Mouse (Mus musculus): ENCODE measurements at regions not wholly inside any gene's neighbourhood (a gene's known extent, or its start where the extent isn't known, plus 50 kb on each side); places are given as distances from the start of the nearest gene placed in this dataset.
A peak's percentile ranks its signal among the peaks of the same experiment; 100 is the strongest.

GRCm38 (mm10) chr6:89000359-89000758, 98.3 kb downstream of the Tpra1 start:
- H3K36me3 ChIP-seq (ENCODE audit: control insufficient read depth, insufficient read depth), result no peaks in the 10 kb centered on the region
- H3K27me3 ChIP-seq (replicated peaks; ENCODE audit: control insufficient read depth, insufficient read depth, low read length), result no peaks in the 10 kb centered on the region
- H3K4me1 ChIP-seq (replicated peaks; ENCODE audit: control insufficient read depth, insufficient read depth, low read length), result no peaks in the 10 kb centered on the region
- no peaks in the 10 kb centered on the region for H3K9me3 ChIP-seq (ENCODE audit: control insufficient read depth)
- H3K4me3 ChIP-seq (ENCODE audit: low read depth, low read length), result no peak overlapping the region
- H3K4me2 ChIP-seq (replicated peaks; ENCODE audit: low read depth), result peak overlapping the region; percentile 35; the same call in 1 of the 2 replicates
- H3K9ac ChIP-seq (ENCODE audit: low read depth, low read length), result no peak overlapping the region
- WGBS, result 24% methylated on average over 14 of the region's 14 CpGs
- ATAC-seq, result no peak
- no peak overlapping the region for H3K27ac ChIP-seq (ENCODE audit: low read depth, low read length)
- TF ChIP-seq CTCF (IDR thresholded peaks at IDR 0.05; ENCODE audit: low read depth), result no peak

- no peak for TF ChIP-seq CTCF (IDR thresholded peaks at IDR 0.05; ENCODE audit: low read depth)
- Histone ChIP-seq H3K27ac (ENCODE audit: low read depth, low read length) (no peak overlapping the region), H3K4me1 (replicated peaks; ENCODE audit: control insufficient read depth, insufficient read depth, low read length) (no peaks in the 10 kb centered on the region)
Measured at GRCm38 (mm10) chr6:89003197-89003923, 101.3 kb downstream of the Tpra1 start.

GRCm38 (mm10) chr6:89005094-89005493, 103.0 kb downstream of the Tpra1 start:
- Histone ChIP-seq H3K9ac (ENCODE audit: low read depth, low read length) (no peak overlapping the region), H3K9me3 (ENCODE audit: control insufficient read depth) (no peaks in the 10 kb centered on the region), H3K4me1 (replicated peaks; ENCODE audit: control insufficient read depth, insufficient read depth, low read length) (no peaks in the 10 kb centered on the region), H3K4me3 (ENCODE audit: low read depth, low read length) (no peak overlapping the region), H3K27ac (ENCODE audit: low read depth, low read length) (no peak overlapping the region), H3K4me2 (replicated peaks; ENCODE audit: low read depth) (no peak overlapping the region), H3K36me3 (ENCODE audit: control insufficient read depth, insufficient read depth) (no peaks in the 10 kb centered on the region), H3K27me3 (replicated peaks; ENCODE audit: control insufficient read depth, insufficient read depth, low read length) (no peaks in the 10 kb centered on the region)
- WGBS, result 47% methylated on average over 4 of the region's 4 CpGs
- TF ChIP-seq CTCF (IDR thresholded peaks at IDR 0.05; ENCODE audit: low read depth), result peak; percentile 47
- ATAC-seq, result no peak

More at GRCm38 (mm10) chr6:89003197-89003923, 101.3 kb downstream of the Tpra1 start:
- Histone ChIP-seq H3K9me3 (ENCODE audit: control insufficient read depth) (no peaks in the 10 kb centered on the region), H3K9ac (ENCODE audit: low read depth, low read length) (no peak overlapping the region), H3K36me3 (ENCODE audit: control insufficient read depth, insufficient read depth) (no peaks in the 10 kb centered on the region), H3K4me2 (replicated peaks; ENCODE audit: low read depth) (no peak overlapping the region), H3K27me3 (replicated peaks; ENCODE audit: control insufficient read depth, insufficient read depth, low read length) (no peaks in the 10 kb centered on the region), H3K4me3 (ENCODE audit: low read depth, low read length) (no peak overlapping the region)
- ATAC-seq, result no peak
- 47% methylated on average over 6 of the region's 6 CpGs for WGBS

GRCm38 (mm10) chr6:89006997-89007396, 104.9 kb downstream of the Tpra1 start:
- 53% methylated on average over 17 of the region's 17 CpGs for WGBS
- Histone ChIP-seq H3K4me3 (ENCODE audit: low read depth, low read length) (no peak overlapping the region), H3K36me3 (ENCODE audit: control insufficient read depth, insufficient read depth) (no peaks in the 10 kb centered on the region)

GRCm38 (mm10) chr6:89007516-89007915, 105.5 kb downstream of the Tpra1 start:
- no peaks in the 10 kb centered on the region for H3K27me3 ChIP-seq (replicated peaks; ENCODE audit: control insufficient read depth, insufficient read depth, low read length)
- ATAC-seq, result no peak
- no peaks in the 10 kb centered on the region for H3K4me1 ChIP-seq (replicated peaks; ENCODE audit: control insufficient read depth, insufficient read depth, low read length)
- H3K4me2 ChIP-seq (replicated peaks; ENCODE audit: low read depth), result no peak overlapping the region
- H3K27ac ChIP-seq (ENCODE audit: low read depth, low read length), result no peak overlapping the region
- no peaks in the 10 kb centered on the region for H3K36me3 ChIP-seq (ENCODE audit: control insufficient read depth, insufficient read depth)
- WGBS, result 71% methylated on average over 2 of the region's 2 CpGs
- TF ChIP-seq CTCF (IDR thresholded peaks at IDR 0.05; ENCODE audit: low read depth), result no peak
- no peak overlapping the region for H3K9ac ChIP-seq (ENCODE audit: low read depth, low read length)
- H3K9me3 ChIP-seq (ENCODE audit: control insufficient read depth), result no peaks in the 10 kb centered on the region
- no peak overlapping the region for H3K4me3 ChIP-seq (ENCODE audit: low read depth, low read length)

More at GRCm38 (mm10) chr6:89006997-89007396, 104.9 kb downstream of the Tpra1 start:
- no peak overlapping the region for H3K9ac ChIP-seq (ENCODE audit: low read depth, low read length)
- H3K4me2 ChIP-seq (replicated peaks; ENCODE audit: low read depth), result no peak overlapping the region
- TF ChIP-seq CTCF (IDR thresholded peaks at IDR 0.05; ENCODE audit: low read depth), result no peak
- no peaks in the 10 kb centered on the region for H3K27me3 ChIP-seq (replicated peaks; ENCODE audit: control insufficient read depth, insufficient read depth, low read length)
- H3K9me3 ChIP-seq (ENCODE audit: control insufficient read depth), result no peaks in the 10 kb centered on the region
- no peaks in the 10 kb centered on the region for H3K4me1 ChIP-seq (replicated peaks; ENCODE audit: control insufficient read depth, insufficient read depth, low read length)
- H3K27ac ChIP-seq (ENCODE audit: low read depth, low read length), result no peak overlapping the region
- no peak for ATAC-seq

- 0 out of 2 replicates have a peak, but pooled peaks have one; percentile 49 for ATAC-seq
- whole genome bisulfite sequencing, result 1% methylated on average over 18 of the region's 18 CpGs
- no peaks in the 10 kb centered on the region for H3K4me1 ChIP-seq (replicated peaks; ENCODE audit: control insufficient read depth, insufficient read depth, low read length)
- H3K4me3 ChIP-seq (ENCODE audit: low read depth, low read length), result peak overlapping the region; percentile 8; the same call in 1 of the 2 replicates
- H3K27me3 ChIP-seq (replicated peaks; ENCODE audit: control insufficient read depth, insufficient read depth, low read length), result no peaks in the 10 kb centered on the region
- no peaks in the 10 kb centered on the region for H3K36me3 ChIP-seq (ENCODE audit: control insufficient read depth, insufficient read depth)
- no peak overlapping the region for H3K9ac ChIP-seq (ENCODE audit: low read depth, low read length)
- no peak overlapping the region for H3K27ac ChIP-seq (ENCODE audit: low read depth, low read length)
- H3K4me2 ChIP-seq (replicated peaks; ENCODE audit: low read depth), result peak overlapping the region; percentile 56
- no peaks in the 10 kb centered on the region for H3K9me3 ChIP-seq (ENCODE audit: control insufficient read depth)
- TF ChIP-seq CTCF (IDR thresholded peaks at IDR 0.05; ENCODE audit: low read depth), result no peak
Measured at GRCm38 (mm10) chr6:89008614-89009171, 106.6 kb downstream of the Tpra1 start.
